Mouse (Mus musculus) embryonic facial prominence, embryonic 13.5 days (tissue): ENCODE results near the gene Nr1h4. TPM values are rescaled to one million over a fixed set of nuclear protein-coding genes. Genes with fewer than 3 reads are reported as not detected.

Experiments
- ATAC-seq: fragments of 200-750 bp; cut with Nextera tagmentation; 2 replicates; pipeline ENCODE4 v1.8.0; 2017; ENCODE audit warnings: low read depth; ENCODE audit not compliant: insufficient number of reproducible peaks, insufficient read depth, low FRiP score, low TSS enrichment
- H3K27ac ChIP-seq: fragments of 300-500 bp; sonication (generic); 2 replicates; pipeline ENCODE4 v1.5.1; 2015; ENCODE audit warnings: moderate library complexity, mild to moderate bottlenecking, inconsistent platforms
- H3K27me3 ChIP-seq: fragments of 300-500 bp; sonication (generic); 2 replicates; pipeline ENCODE4 v1.6.1; 2015; ENCODE audit warnings: mild to moderate bottlenecking, inconsistent platforms
- H3K36me3 ChIP-seq: fragments of 300-500 bp; sonication (generic); 2 replicates; pipeline ENCODE4 v1.6.1; 2015; ENCODE audit warnings: mild to moderate bottlenecking, inconsistent platforms
- H3K4me1 ChIP-seq: fragments of 300-500 bp; sonication (generic); 2 replicates; pipeline ENCODE4 v1.6.1; 2015; ENCODE audit warnings: inconsistent platforms
- H3K4me2 ChIP-seq: fragments of 300-500 bp; sonication (generic); 2 replicates; pipeline ENCODE4 v1.6.1; 2015; ENCODE audit warnings: moderate library complexity, mild to moderate bottlenecking, inconsistent platforms
- H3K4me3 ChIP-seq: fragments of 300-500 bp; sonication (generic); 2 replicates; pipeline ENCODE4 v1.5.1; 2015; ENCODE audit warnings: mild to moderate bottlenecking, inconsistent platforms
- H3K9ac ChIP-seq: fragments of 300-500 bp; sonication (generic); 2 replicates; pipeline ENCODE4 v1.6.1; 2015; ENCODE audit warnings: mild to moderate bottlenecking, inconsistent platforms
- H3K9me3 ChIP-seq: fragments of 300-500 bp; sonication (generic); 2 replicates; pipeline ENCODE4 v1.6.1; 2016; ENCODE audit warnings: inconsistent platforms
- WGBS: fragments of 180-500 bp; shearing (Covaris S2); methylation state at CpG from one replicate; pipeline ENCODE4 v1.1.7; 2015; ENCODE audit warnings: mixed read lengths; 5-methylcytosine and 5-hydroxymethylcytosine counted together
- polyA plus RNA-seq: library from polyadenylated mRNA; unstranded; fragments of >200 nt; fragmentation: Nextera tagmentation; extraction: Ambion mirVana; gene quantifications from 2 replicates; pipeline ENCODE4 v1.2.1, GENCODE M21; 2015

Gene Nr1h4
- polyA plus RNA-seq, 1 experiment from 2014 or later = not detected

DNA sequence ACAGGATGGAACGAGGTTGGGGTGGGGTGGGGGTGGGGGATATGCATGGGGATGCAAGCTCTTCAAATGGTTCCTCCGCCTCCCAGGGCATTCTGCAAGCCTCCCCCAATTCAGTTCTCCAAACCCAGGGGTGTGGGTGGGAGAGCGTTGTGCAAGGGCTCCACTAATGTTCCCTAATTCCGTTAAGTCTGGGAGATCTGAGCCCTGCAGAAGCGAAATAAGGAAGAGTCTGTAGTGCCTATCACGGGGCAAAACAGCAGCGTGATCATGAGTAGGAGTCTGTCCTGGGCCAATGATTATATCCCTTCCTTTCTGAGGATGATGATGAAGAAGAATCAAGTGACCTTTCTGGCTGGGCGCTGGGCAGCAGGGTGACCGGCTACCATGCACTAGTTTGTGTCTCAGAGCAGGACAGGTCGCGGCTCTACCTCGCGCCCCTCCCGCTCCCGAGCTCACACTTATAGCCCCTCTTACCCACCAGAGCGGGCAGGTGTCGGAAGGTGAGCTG is 90.2 kb downstream of the Nr1h4 start:
- H3K27me3 ChIP-seq = no peaks in the 10 kb centered on the region
- 0 out of 2 replicates have a peak, but pooled peaks have one; percentile 11 for ATAC-seq
- WGBS = 0% methylated on average over 17 of the region's 17 CpGs
- peak overlapping the region; percentile 92 for H3K4me2 ChIP-seq
- H3K9me3 ChIP-seq = no peaks in the 10 kb centered on the region
- peak overlapping the region; percentile 55; the same call in 1 of the 2 replicates for H3K27ac ChIP-seq
- peaks cover 14% of the 10 kb centered on the region for H3K4me1 ChIP-seq
- H3K9ac ChIP-seq = peak overlapping the region; percentile 74
- H3K4me3 ChIP-seq = peak overlapping the region; percentile 68
- H3K36me3 ChIP-seq = 0 out of 2 replicates have a peak, but pooled peaks cover 4% of the 10 kb centered on the region

DNA sequence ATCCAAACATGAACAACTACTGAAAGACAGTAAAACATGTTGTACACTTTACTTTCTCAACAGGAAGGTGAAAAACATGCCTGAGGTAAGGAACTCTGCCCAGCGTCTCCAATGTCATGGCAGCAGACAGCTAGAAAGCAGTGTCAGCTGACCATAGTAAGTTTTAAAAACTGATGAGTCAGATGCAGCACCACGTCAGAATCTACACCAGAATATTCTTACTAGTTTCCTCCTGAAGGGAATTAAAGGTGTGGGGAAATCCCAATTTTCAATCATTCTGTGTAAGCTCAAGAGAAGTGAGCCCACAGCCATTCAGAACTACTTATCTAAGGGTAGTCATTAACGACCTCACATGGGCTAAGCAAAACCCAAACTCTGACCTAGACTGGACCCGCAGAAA is 90.7 kb downstream of the Nr1h4 start:
- Histone ChIP-seq H3K4me1 (peaks cover 14% of the 10 kb centered on the region), H3K9me3 (no peaks in the 10 kb centered on the region), H3K4me3 (peak overlapping the region; percentile 68), H3K9ac (peak overlapping the region; percentile 74; the same call in 1 of the 2 replicates), H3K27me3 (no peaks in the 10 kb centered on the region), H3K27ac (no peak overlapping the region), H3K36me3 (0 out of 2 replicates have a peak, but pooled peaks cover 4% of the 10 kb centered on the region), H3K4me2 (peak overlapping the region; percentile 92)
- ATAC-seq = no peak
- 11% methylated on average over 4 of the region's 4 CpGs for WGBS

DNA sequence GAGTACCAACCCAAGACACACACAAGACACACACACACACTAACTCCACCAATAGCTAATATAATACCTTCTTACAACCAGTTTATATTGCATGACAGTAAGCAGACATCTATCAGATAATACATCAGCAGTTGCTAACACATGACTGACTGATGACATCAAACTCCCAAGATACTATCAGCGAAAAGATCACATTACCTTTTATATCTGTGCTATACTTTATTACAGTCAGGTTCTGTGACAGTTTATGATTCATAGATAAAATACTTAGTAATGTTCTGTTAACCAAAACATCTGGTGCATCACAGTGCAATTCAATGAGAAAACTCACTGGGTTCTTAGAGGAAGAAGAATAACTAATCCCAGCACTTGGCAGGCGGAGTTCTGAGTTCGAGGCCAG is 91.4 kb downstream of the Nr1h4 start:
- no peaks in the 10 kb centered on the region for H3K27me3 ChIP-seq
- H3K27ac ChIP-seq = no peak overlapping the region
- no peaks in the 10 kb centered on the region for H3K9me3 ChIP-seq
- no peak for ATAC-seq
- no peak overlapping the region for H3K4me3 ChIP-seq
- 96% methylated on average over 3 of the region's 3 CpGs for WGBS
- no peak overlapping the region for H3K4me2 ChIP-seq
- H3K36me3 ChIP-seq = 0 out of 2 replicates have a peak, but pooled peaks cover 4% of the 10 kb centered on the region
- peaks cover 14% of the 10 kb centered on the region for H3K4me1 ChIP-seq
- H3K9ac ChIP-seq = no peak overlapping the region

DNA sequence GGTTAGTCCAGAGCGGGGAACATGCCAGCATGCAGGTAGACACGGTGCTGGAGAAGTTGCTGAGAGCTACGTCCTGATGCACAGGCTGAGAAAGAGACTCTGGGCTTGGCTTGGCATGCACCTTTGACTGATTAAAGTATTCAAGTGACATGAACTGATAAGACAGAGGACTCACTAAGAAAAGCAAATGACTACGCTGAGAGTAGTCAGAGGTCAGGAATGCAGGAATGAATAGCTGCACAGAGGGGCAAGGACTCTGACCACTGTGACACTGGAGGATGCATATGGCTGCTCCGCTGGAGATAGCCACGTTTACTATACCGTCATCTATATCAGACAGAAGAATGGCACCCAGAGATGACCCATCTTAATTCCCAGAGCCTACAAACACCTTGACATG is 94.0 kb downstream of the Nr1h4 start:
- ATAC-seq = no peak
- whole genome bisulfite sequencing = 87% methylated on average over 7 of the region's 7 CpGs
- Histone ChIP-seq H3K27ac (no peak overlapping the region), H3K9ac (no peak overlapping the region), H3K27me3 (no peaks in the 10 kb centered on the region), H3K4me3 (no peak overlapping the region), H3K4me2 (no peak overlapping the region), H3K36me3 (0 out of 2 replicates have a peak, but pooled peaks cover 4% of the 10 kb centered on the region), H3K4me1 (peaks cover 13% of the 10 kb centered on the region), H3K9me3 (no peaks in the 10 kb centered on the region)

DNA sequence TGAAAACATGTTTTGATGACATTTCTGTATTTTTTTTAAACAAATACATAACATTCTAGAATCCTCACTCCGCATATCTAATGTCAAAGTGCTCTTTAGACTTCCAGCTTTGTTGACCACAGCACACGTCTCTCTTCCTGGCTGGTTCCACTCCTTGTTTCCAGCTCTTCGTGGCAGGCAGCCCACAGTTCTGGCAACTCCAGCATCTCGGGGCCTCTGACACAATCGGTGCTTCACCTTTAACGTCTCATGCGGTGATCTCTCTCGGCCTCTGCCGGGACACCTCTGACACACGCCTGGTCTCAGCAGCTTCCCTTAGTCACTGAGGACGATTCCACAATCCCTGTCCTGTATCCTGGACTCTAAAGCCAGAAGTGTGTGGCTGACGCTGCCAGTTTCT is 95.4 kb downstream of the Nr1h4 start:
- Histone ChIP-seq H3K9me3 (no peaks in the 10 kb centered on the region), H3K36me3 (0 out of 2 replicates have a peak, but pooled peaks cover 4% of the 10 kb centered on the region), H3K4me2 (no peak overlapping the region), H3K27ac (no peak overlapping the region), H3K4me1 (peaks cover 6% of the 10 kb centered on the region), H3K27me3 (no peaks in the 10 kb centered on the region), H3K9ac (no peak overlapping the region), H3K4me3 (no peak overlapping the region)
- no peak for ATAC-seq
- 77% methylated on average over 12 of the region's 12 CpGs for WGBS

DNA sequence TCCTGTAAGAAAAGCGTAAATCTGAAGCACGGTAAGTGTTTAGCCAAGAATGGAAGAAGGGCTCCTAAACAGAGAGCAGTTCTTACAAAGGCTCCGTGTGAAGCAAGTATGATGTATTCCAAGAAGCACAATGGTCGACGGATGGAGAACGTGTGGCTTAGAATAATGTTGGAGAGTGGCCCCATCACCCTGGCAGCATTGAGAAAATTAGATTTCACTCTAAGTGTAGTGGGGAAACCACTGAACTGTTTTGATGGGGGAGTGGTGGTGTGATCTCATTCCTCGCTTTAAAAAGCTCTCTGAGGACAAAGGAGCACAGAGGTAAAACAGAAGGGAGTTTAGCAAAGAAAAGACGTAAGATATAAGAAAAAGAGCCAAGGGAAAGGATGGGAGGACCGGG is 95.9 kb downstream of the Nr1h4 start:
- Histone ChIP-seq H3K9ac (no peak overlapping the region), H3K4me2 (no peak overlapping the region), H3K27ac (no peak overlapping the region), H3K4me3 (no peak overlapping the region), H3K4me1 (peaks cover under 1% of the 10 kb centered on the region), H3K36me3 (0 out of 2 replicates have a peak, but pooled peaks cover 4% of the 10 kb centered on the region), H3K27me3 (no peaks in the 10 kb centered on the region), H3K9me3 (no peaks in the 10 kb centered on the region)
- ATAC-seq = no peak
- WGBS = 80% methylated on average over 9 of the region's 9 CpGs

DNA sequence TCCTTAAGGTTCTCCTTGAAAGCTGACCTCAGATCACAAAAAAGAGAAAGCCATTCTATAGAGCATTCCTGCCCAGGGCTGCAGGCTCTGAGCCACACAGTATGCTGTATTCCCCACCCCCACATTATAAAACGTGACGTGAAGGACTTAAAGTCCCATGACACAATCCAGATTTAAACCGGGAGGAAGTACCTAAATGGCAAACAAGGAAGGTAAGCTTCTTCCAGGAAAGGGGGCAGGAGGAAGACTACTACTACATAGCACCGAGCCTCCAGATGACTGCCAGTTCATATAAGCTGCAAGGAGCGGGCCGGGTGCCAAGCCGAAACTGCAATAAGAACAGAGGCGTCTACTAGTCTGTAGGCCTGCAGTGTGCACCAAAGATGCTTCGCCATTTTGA is 97.5 kb downstream of the Nr1h4 start:
- no peak for ATAC-seq

DNA sequence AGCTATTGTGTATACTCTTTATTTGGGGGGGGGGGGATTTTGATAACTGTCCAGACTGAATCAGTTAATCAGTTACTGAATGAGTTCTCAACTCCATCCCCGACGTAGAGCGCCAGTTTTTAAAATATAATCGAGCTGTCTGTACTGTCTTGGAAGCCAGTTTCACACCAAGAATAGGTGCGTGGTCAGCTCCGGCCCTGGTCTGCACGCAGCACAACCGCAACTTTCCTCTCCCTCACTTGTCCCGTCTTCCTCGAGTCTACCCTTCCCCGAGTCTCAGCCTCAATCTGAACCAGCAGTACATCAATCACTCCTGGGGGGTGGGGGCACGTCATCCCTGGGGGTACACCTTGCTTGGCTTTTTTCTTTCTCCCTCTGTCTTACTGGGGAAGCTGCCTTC is 98.0 kb downstream of the Nr1h4 start:
- no peaks in the 10 kb centered on the region for H3K9me3 ChIP-seq
- no peak overlapping the region for H3K4me3 ChIP-seq
- H3K9ac ChIP-seq = no peak overlapping the region
- no peaks in the 10 kb centered on the region for H3K27me3 ChIP-seq
- H3K36me3 ChIP-seq = peaks cover 4% of the 10 kb centered on the region; the same call in 1 of the 2 replicates
- H3K4me2 ChIP-seq = no peak overlapping the region
- no peak overlapping the region for H3K27ac ChIP-seq
- ATAC-seq = no peak
- H3K4me1 ChIP-seq = no peaks in the 10 kb centered on the region
- WGBS = 68% methylated on average over 12 of the region's 12 CpGs

More for the DNA sequence above, 97.5 kb downstream of the Nr1h4 start:
- no peak overlapping the region for H3K4me2 ChIP-seq
- H3K9me3 ChIP-seq = no peaks in the 10 kb centered on the region
- H3K36me3 ChIP-seq = peaks cover 1% of the 10 kb centered on the region; the same call in 1 of the 2 replicates
- H3K4me1 ChIP-seq = no peaks in the 10 kb centered on the region
- WGBS = 64% methylated on average over 9 of the region's 9 CpGs
- no peak overlapping the region for H3K9ac ChIP-seq
- no peak overlapping the region for H3K27ac ChIP-seq
- H3K27me3 ChIP-seq = no peaks in the 10 kb centered on the region
- no peak overlapping the region for H3K4me3 ChIP-seq

DNA sequence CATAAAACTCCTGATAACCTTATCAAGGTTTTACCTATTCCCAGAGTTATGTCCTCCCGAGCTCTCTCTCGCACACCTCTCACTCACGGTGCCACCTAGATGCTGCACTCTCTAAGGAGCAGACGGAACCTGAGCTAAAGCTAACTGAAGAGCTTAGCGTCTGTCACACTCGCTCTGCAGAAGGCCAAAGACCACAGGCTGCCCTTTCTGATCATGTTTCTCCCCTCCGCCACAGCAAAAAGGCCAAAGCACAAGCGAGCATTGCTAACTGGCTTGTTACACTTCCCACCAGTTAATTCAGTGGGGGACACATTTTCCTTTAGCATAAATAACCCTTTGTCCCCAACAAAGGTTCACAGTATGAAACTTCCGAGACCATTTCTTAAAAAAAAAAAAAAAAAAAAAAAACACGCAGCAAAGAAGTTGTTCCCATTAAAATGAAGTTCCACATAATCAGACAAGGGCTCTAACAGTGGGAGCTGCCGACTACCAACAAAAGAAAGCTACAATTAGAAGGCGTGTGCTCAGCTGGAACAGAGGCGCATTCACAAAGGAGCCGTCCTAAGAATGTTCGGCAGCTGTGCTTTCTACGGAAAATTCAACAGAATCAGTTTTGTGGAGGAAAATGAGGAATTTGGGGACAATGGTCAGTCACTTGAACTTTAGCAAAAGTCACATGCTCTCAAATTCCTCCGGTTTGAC is 98.7 kb downstream of the Nr1h4 start:
- ATAC-seq = no peak
- H3K27ac ChIP-seq = no peak overlapping the region
- H3K4me1 ChIP-seq = no peaks in the 10 kb centered on the region
- no peak overlapping the region for H3K9ac ChIP-seq
- H3K36me3 ChIP-seq = peaks cover 7% of the 10 kb centered on the region; the same call in 1 of the 2 replicates
- peak overlapping the region; percentile 18; the same call in 1 of the 2 replicates for H3K4me2 ChIP-seq
- no peaks in the 10 kb centered on the region for H3K27me3 ChIP-seq
- H3K9me3 ChIP-seq = no peaks in the 10 kb centered on the region
- WGBS = 29% methylated on average over 17 of the region's 17 CpGs
- no peak overlapping the region for H3K4me3 ChIP-seq

DNA sequence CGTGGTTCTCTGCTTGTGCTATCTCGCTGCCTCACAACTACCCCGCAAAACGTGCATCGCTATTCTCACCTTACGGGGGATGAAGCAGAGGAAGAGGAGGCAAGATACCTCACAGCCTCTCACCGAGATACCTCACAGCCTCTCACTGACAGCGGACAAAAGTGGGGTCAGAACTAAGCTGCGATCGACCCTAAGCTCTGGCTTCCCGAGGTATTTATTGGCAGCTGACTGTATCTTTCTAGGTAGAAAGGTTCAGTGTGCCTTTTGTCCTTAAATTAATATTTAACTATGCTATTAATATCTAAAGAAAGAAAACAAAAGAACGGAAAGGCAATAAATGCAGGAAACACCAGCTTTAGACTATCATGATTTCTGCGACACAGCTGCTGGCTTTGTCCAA is 100.6 kb downstream of the Nr1h4 start:
- Histone ChIP-seq H3K27ac (no peak overlapping the region), H3K36me3 (peaks cover 22% of the 10 kb centered on the region), H3K27me3 (no peaks in the 10 kb centered on the region), H3K4me1 (no peaks in the 10 kb centered on the region), H3K4me3 (no peak overlapping the region), H3K9me3 (no peaks in the 10 kb centered on the region), H3K4me2 (no peak overlapping the region), H3K9ac (no peak overlapping the region)
- no peak for ATAC-seq
- WGBS = 92% methylated on average over 13 of the region's 13 CpGs

DNA sequence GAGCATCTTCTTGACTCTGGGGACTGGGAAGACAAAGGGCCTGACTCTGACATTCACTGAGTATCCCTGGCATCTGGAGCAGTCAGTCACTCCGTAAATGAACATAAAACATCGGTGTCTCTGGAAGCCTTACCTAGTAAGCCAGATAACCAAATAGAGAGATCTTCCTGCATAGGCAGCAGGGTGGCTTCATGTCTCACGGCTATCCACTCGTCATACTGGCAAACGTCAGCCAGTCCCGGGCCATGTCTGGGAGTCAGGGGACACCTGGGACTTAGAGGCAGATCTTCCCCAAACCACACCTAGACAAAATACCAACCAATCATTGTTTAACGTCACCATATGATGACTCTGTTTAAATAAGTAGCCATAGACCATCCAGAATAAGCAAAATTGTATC is 102.6 kb downstream of the Nr1h4 start:
- Histone ChIP-seq H3K4me2 (no peak overlapping the region), H3K4me1 (no peaks in the 10 kb centered on the region), H3K27ac (no peak overlapping the region), H3K9me3 (no peaks in the 10 kb centered on the region), H3K27me3 (no peaks in the 10 kb centered on the region), H3K9ac (no peak overlapping the region), H3K4me3 (no peak overlapping the region), H3K36me3 (peaks cover 33% of the 10 kb centered on the region)
- ATAC-seq = no peak
- 95% methylated on average over 7 of the region's 7 CpGs for WGBS

DNA sequence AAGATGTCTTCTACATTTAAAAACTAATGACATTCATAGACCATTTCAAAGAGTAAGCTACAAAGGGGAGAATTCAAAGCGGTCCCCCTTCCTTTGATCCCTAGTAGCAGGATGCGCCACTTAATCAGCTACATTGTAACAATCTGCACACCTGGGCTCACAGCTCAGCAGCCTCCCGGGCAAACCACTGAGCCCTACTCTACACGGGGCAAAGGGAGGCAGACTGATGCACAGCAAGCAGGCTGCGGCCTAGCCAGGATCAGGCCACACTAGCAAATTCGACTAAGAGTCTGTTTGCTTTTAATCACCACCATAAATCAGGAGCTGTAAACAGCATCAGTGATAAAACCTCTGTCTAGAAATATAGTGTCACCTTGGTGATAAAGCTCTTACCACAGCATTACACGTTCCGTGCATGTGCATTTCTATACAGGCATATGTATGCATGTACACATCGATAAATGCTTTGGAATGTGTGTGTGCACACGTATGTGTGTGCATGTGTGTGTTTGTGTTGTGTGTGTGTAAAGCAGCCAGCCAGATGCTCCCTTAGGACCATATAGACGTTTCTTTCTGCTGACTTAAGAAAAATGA is 108.5 kb downstream of the Nr1h4 start:
- ATAC-seq = no peak
- no peak overlapping the region for H3K4me3 ChIP-seq
- no peaks in the 10 kb centered on the region for H3K4me1 ChIP-seq
- 88% methylated on average over 11 of the region's 11 CpGs for WGBS
- no peak overlapping the region for H3K4me2 ChIP-seq
- H3K9me3 ChIP-seq = no peaks in the 10 kb centered on the region
- H3K36me3 ChIP-seq = peaks cover 51% of the 10 kb centered on the region
- no peak overlapping the region for H3K27ac ChIP-seq
- no peak overlapping the region for H3K9ac ChIP-seq
- H3K27me3 ChIP-seq = no peaks in the 10 kb centered on the region
